Mouse (Mus musculus) lung, postnatal 0 days (tissue): ENCODE results near the gene Lmna.

Experiments
- CTCF ChIP-seq: IDR thresholded peaks from 2 replicates; pipeline ENCODE4 v1.5.1; 2016; ENCODE audit warnings: antibody characterized with exemption, mild to moderate bottlenecking
- EP300 ChIP-seq: IDR thresholded peaks from 2 replicates; pipeline ENCODE4 v1.6.1; 2016; ENCODE audit warnings: antibody characterized with exemption, mild to moderate bottlenecking, control low read depth

DNA sequence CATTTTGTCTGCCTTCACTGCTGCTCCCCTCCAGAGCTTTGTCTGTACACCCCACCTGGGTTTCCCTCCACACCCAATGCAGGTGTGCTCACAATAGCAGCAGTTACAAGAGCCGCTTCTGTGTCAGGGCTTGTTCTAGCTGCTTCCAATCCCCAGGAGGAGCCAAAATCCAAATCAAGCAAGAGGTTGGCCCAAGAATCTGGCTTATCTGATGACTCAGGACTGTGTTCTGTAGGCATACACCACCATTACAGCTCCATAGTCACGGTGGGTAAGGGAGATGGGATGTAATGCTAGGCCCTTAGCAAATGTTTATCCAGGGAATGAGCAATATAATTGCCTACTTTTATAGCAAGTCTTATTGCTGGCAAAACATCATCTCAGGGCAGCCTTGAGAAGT is 6.7 kb upstream of the Lmna start:
- TF ChIP-seq CTCF (no peak), EP300 (no peak)
